Mouse (Mus musculus) kidney, adult 11 months (tissue): ENCODE measurements around the gene Bmpr1a.

ENCODE experiments used
- DNase-seq: peaks from one replicate; pipeline ENCODE4 v3.0.0; 2022

Bmpr1a gene

DNA sequence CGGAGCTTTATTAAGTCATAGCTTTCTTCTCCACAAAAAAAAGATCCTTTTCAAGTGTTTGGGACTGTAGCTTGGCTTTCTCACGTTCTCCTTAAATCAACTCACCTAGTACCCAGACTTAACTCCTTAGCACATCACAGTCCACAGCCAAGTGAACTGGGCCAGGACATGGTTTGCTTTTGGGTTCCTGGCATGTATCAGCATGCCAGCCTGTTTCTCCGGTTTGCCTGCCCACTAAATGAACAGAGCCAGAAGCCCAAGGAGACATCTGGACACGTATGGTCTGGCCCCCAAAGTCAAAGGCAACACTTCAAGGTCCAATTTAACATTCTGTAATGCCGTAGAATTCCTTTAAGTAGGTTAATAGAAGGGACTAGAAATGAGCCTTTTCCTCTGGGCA is 1.2 kb upstream of the Bmpr1a start:
- no peak for DNase-seq

DNA sequence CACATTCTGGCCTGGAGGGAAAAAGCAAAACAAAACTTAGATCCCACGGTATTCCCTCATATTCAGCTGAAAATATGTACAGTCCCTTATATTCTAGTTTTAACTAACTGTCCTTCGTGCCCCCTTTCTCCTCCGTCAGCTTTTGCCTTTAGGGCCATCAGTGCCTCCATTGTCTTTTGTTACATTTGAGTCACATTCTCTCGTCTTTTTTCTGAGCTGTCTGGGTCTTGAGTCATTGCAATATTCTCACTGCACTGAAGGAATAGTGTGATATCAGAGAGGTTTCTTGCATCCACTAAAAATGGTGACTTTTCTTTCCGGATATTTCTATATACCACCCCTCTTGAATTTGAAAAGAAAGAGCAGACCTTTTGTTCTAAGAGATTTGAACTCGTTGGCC is 618 bp upstream of the Bmpr1a start:
- no peak for DNase-seq

GRCm38 (mm10) chr14:34502475-34503324 is 441 bp downstream of the Bmpr1a start:
- peak; percentile 86 for DNase-seq

DNA sequence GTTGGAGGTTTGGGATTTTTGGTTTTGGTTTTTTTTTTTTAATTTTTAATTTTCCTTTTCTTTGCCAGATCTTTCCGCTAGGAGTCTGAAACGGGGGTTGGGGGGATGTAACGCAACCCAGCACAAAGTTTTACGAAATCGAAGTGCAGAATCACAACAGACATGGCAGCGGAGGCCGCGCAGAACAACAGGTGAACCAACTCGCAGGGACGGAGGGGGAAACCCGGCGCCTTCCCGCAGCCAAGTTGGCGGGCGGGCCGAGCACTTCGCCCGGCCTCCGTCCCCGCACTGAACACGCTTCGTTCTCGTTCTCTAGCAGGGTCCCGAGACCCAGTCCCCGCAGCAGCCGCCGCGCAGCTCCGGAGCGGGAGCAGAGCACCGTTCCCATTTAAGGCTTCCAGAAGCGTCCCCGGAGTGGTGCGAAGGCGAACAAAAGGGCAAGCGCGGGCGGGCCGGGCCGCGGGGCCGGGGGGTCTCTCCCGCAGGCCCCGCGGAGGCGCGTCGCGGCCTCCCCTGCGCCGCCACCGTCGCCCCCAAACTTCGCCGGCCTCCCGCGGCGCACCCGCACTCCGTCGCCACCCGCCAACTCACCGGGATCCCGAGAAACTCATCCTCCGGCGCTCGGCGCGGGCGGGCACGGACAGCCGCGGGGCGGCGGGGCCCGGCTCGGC is 1.2 kb downstream of the Bmpr1a start:
- no peak for DNase-seq

DNA sequence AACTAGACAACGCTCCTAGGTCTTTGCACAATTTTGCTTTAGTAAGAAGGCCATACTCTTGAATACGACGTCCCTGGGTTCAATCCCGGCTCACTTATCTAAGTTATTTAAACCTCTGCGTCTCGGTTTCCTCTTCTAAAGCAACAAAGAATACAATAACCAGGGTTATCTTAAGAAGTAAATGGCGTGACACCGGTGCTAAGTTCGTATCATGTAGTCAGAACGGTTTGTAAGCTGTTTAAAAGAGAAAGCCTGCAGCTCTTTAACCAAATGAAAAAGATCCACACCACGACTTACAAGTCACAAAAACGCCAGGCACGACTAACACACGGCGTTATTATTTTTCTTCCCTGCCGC is 1.7 kb downstream of the Bmpr1a start:
- DNase-seq: no peak

DNA sequence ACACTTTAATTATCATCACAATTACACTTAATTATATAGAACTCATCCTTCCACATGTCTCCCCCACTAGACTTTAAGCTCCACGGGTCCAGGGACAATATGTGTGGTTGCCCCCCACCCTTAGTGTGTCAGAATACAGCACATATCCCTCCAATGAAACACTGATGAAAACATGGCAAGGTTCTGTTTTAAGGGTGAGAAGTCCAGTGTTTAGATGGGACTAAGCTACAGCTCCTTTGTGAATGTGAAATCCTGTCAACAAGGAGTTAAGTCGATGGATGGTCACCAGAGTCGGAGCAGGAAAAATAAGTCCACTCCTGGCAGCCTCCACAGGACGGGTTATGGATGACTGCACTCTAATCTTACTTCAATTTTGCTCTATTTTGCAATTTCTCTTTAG is 2.8 kb downstream of the Bmpr1a start:
- DNase-seq: no peak

DNA sequence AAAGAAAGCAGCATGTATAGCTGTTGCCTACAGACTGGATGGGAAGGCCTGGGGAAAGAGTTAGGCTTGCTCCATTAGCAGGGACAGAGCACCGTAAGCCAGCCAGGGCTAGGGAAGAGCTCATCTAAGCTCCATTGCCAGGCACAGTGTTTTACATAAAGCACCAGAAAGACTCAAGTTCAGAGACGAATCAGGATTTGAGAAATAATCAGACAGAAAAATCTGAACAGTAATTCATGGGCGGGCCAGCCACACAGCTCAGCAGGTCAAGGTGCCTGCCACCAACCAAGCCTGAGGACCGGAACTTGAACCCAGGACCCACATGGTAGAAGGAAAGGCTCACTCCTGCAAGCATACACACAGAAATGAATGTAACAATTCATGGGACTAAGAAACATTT is 3.5 kb downstream of the Bmpr1a start:
- DNase-seq: no peak

GRCm38 (mm10) chr14:34497346-34497745 is 5.8 kb downstream of the Bmpr1a start:
- no peak for DNase-seq

DNA sequence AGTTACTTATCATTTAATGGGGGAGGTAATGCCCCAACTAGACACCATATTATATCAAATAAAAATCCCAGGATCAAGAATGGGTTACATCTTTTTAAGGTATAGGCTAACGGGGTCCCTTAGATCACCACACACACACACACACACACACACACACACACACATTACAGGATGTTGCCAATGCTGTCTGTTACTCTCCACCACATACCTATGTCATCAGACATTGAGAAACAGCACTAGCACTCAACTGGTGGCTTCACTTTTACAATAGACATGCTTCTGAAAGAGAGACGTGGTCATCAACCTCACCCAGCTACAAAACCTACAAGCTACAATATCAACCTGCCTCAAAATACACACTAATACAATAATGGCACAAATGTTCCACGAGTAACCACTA is 9.5 kb downstream of the Bmpr1a start:
- no peak for DNase-seq

DNA sequence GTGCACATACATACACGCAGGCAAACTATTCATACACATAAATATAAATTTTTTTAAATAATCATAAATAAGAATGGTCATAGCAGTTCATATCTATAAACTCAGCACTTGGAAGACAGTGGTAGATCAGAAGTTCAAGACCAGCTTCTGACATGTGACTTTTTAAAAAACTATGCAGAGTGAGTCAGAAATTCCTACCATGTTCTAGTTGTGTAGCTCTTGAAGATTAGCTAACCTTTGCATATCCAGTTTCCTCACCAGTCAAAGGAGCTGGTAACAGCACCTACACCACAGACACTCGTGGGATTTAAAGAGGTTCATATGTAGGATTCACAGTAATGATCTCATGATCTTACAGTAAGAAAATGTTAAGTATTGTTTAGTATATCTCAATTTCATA is 10.5 kb downstream of the Bmpr1a start:
- DNase-seq: no peak

- no peak for DNase-seq
Observed at GRCm38 (mm10) chr14:34490965-34491364, 12.2 kb downstream of the Bmpr1a start.

DNA sequence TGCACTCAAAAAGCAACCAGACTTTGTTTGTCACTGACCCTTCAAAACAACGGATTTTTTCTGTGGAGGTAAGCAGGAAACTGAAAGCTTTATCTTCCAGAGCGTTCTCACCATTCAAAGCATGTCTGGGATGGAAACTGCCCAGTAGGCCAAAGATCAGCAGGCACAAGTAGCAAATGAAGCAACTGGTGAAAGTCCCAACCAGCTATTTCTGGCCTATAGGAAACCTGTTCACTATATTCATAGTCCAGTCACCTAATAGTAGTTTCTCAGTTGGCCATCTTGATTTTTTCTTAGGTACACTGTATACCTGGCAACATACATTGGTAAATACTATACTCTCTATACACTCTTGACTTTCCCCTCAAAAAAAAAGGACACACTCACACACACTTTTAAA is 13.2 kb downstream of the Bmpr1a start:
- peak; percentile 38 for DNase-seq

DNA sequence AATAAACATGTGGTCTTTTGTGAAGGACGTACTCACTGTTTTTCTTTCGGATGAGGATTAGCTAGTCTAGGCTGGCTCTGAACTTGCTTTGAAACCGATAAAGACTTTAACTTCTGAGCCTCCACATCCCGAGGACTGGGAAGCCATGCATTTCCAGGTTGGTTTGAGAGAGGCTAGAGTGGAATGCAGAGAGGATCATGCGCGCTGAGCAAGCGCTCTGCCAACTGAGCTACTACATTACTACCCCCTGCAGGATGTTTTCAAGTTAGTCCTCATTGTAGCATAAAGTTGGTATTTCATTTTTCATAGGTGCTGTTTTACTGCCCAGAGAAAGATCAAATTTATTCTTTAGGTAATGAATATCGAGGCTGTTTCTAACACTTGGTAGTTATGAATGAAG is 17.0 kb downstream of the Bmpr1a start:
- no peak for DNase-seq

DNA sequence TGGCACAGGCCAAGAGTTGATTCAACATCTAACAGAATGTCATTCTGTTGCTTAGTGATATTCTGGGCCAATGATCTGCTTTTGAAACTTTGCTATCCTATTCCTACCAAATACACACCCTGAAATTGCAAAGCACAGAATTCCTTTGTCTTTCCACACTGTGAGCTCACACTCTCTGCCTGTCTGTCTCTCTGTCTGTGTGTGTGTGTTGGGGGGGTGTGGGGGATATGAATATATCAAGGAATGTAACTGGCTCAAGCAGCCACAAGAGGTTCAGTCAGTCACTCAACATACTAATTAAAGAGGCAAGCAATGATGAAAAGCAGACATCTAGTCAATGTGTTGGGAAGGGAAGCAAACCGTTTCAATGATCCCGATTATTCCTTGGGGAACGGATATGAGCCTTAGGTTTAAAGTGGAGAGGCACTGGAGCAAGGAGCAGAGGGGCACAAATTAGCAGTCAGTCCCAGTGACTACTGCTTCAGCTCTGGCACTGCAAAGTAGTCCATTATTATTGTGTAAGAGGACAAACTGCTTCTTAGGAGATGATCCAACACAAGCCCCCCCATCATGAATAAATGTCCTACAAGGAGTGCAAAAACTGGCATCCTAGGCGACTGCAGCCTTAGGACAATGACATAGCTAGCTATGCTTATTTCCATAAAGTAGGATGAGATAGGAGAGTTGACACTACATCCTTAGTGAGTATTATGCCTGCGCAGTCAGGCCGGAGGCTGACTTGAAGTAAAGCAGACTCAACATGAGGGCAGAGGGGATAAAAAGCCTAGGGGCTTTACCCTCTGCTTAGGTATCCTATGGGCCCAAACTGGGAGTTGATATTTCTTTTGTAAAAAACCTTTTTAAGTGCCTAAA is 19.4 kb downstream of the Bmpr1a start:
- no peak for DNase-seq

DNA sequence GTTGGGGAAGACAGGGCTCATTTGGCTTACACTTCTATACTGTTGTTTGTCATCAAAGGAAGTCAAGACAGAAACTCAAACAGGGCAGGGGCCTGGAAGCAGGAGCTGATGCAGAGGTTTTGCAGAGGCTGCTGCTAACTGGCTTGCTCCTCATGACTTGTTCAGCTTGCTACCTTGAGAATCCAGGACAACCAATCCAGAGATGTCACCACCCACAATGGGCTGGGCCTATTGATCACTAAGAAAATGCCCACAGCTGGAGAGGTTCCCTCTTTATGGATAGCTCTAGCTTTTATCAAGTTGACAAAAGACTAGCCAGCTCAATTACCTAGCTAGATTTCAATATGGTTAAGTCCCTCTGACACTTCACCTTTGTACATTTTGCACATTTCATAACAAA is 31.6 kb downstream of the Bmpr1a start:
- DNase-seq: no peak

GRCm38 (mm10) chr14:34466291-34466690 is 36.9 kb downstream of the Bmpr1a start:
- no peak for DNase-seq

DNA sequence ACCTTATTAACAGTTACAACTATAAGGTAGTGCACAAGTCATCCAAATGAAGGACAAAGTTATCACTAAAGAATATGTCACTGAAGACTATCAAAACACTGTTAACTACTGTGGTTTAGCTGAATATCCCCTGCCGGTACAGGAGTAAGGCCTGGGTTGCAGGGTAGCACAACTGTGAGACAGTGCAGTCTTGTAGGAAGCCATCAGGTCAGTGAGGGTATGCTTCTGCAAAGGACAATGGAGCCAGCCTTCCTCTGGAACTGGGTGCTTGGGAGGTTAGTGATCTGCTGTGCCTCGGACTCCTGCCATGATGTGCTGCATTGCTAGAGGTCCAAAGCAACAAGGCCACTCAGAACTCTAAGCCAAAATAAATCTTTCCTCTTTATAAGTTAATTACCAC is 43.8 kb downstream of the Bmpr1a start:
- no peak for DNase-seq

DNA sequence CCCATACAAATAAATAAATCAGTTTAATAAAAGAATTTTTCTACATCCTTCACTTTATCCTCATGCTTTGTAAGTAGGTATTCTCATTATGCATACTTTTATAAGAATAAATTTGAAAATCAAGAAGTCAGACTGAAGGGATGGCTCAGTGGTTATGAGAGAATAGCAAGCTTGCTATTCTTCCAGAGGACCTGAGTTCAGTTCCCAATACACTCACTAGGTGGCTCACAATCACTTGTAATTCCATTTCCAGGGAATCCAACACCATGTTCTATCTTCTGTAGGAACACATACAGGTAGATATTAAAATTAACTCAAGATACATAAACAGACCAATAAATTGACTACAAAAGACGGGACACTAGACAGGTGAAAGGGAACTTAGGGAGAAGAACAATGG is 44.3 kb downstream of the Bmpr1a start:
- DNase-seq: peak; percentile 30

DNA sequence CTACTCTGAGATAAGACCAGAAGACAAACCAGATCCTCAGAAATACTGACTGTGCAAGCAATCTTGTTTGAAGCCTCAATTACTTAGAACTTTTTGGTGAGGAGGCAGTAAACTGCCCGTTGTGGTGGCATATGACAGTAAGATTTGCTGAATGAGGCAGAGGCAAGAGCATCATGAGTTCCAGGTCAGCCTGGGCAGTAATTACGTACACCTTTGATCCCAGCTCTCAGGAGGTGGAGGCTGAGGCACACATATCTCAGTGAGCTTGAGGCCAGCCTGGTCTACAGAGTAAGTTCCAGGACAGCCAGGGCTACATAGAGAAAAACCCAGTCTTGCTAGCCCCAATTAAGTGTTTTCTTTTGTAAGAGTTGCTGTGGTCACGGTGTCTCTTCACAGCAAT is 48.9 kb downstream of the Bmpr1a start:
- DNase-seq: no peak

DNA sequence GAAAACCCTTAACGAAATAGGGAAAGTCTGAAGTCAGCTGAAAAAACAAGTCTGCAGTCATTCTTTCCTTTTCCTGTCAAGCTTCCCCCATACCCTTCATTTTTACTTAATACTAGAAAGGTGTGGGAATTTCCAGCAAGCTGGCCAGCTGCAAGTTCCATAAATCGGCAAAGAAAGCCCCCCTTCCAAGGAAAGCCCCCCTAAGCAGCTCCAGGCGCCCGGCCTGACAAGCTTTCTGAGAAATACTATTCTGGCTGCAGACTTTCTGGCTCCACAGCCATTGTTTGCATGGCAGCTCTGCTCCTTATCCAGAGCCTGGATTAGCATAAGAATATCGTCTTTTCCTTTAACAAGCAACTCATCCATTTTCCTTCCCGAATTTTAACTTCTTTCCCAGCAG is 49.5 kb downstream of the Bmpr1a start:
- no peak for DNase-seq

DNA sequence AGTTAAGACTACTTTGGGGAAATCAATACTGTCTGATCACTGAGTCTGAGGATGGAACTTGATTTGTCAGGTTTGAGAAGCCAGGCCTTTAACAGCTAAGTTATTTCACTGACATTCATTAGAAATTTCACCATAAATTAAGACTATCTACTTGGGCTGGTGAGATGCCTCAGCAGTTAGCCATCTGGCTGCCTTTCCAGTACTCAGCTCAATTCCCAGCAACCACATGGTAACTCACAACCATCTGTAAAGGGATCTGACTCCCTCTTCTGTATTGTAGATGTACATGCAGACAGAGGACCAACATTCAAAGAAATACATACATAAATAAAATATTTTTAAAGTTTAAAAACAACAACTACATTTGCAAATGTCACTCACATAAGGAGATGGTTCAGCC is 51.3 kb downstream of the Bmpr1a start:
- DNase-seq: no peak

- no peak for DNase-seq
Observed at GRCm38 (mm10) chr14:34450451-34450850, 52.7 kb downstream of the Bmpr1a start.

DNA sequence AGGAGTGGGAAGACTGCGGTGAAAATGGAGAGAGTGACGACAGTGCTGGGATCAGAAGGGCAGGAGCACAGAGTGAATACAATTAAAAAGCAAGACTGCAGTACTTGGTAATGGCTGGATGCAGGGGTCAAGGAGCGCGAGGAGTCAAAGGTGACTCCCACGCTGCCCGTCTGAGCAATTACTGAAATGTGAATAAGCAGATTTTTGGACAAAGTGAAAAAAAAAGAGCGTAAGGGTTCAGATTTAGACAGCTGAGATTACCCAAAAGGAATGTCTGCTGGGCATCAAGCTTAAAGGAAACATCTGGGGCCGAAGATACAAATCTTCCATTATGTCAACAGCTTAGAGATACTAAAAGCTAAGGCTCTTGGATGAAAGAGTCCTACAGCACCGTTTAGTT is 53.3 kb downstream of the Bmpr1a start:
- peak; percentile 53 for DNase-seq

DNA sequence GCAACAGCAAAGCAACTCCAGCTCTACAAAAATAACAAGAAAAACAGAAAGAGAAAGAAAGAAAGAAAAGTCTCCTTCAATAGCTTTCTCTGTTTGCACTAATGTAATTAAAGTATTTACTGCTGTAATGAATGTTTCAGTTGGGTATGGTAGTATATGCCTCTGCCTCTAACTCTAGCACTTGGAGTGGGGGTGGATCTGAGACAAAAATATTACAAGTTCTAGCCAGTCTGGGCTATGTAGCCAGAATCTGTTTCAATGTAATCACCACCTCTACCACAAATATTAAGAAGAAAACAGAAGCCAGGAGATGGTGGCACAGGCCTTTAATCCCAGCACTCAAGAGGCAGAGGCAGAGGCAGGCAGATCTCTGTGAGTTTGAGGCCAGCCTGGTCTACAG is 54.7 kb downstream of the Bmpr1a start:
- no peak for DNase-seq
